Mouse (Mus musculus) ES-E14 (cell line): Measurements from ENCODE around the gene Lonp2.

Experiments
- CHD2 ChIP-seq: IDR thresholded peaks from 2 replicates; pipeline ENCODE4 v1.6.1; 2014; ENCODE audit warnings: mild to moderate bottlenecking, low read depth, low read length, inconsistent platforms
- HCFC1 ChIP-seq: IDR thresholded peaks from 2 replicates; pipeline ENCODE4 v1.6.1; 2012; ENCODE audit warnings: low read length, inconsistent platforms, borderline replicate concordance; ENCODE audit not compliant: insufficient read depth
- ZC3H11A ChIP-seq: IDR thresholded peaks from 2 replicates; pipeline ENCODE4 v1.6.1; 2012; ENCODE audit warnings: low read depth, mild to moderate bottlenecking, inconsistent platforms, low read length, borderline replicate concordance
- ZNF384 ChIP-seq: IDR thresholded peaks from 2 replicates; pipeline ENCODE4 v1.6.1; 2012; ENCODE audit warnings: low read depth, low read length, inconsistent platforms

DNA sequence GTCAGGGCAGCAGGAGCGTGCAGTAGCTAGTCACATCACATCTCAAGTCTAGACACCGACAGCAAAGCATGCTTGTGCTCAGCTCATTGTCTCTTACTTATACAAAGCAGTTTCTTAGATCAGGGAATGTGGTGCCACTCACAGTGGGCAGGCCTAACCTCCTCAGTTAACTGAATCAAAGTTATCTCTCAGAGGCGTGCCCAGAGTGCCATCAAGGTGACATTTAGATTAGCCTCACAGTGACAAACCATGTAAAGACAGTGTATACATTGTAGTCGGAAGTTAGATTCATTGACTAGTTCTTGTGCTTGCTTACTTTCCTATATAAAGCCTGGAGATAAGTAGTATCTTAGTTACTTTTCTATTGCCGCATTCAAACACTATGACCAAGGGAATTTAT, 6.4 kb downstream of the Lonp2 start:
- no peak for TF ChIP-seq CHD2
- no peak for TF ChIP-seq HCFC1
- no peak for TF ChIP-seq ZC3H11A
- no peak for TF ChIP-seq ZNF384
